Mouse (Mus musculus): Measurements from ENCODE around the gene Mlh1. TPM values are rescaled to one million over a fixed set of nuclear protein-coding genes. Genes with fewer than 3 reads are reported as not detected.

The Mlh1 gene
- polyA plus RNA-seq, 1 experiment: 0.54 TPM

GRCm38 (mm10) chr9:111289832-111290339 lies 18.3 kb upstream of the Mlh1 start:
- Histone ChIP-seq H3K4me1 (ENCODE audit: control insufficient read depth) (peaks cover 3% of the 10 kb centered on the region; the same call in 1 of the 2 replicates), H3K36me3 (ENCODE audit: control insufficient read depth) (no peaks in the 10 kb centered on the region), H3K27me3 (ENCODE audit: control insufficient read depth) (peaks cover 3% of the 10 kb centered on the region), H3K9me3 (ENCODE audit: control insufficient read depth, low read length) (no peaks in the 10 kb centered on the region), H3K4me3 (replicated peaks) (no peak overlapping the region)
- no peak for TF ChIP-seq GATA1 (IDR thresholded peaks at IDR 0.05; ENCODE audit: low read length)
- no peak for TF ChIP-seq TAL1 (IDR thresholded peaks at IDR 0.05; ENCODE audit: low read length)

DNA sequence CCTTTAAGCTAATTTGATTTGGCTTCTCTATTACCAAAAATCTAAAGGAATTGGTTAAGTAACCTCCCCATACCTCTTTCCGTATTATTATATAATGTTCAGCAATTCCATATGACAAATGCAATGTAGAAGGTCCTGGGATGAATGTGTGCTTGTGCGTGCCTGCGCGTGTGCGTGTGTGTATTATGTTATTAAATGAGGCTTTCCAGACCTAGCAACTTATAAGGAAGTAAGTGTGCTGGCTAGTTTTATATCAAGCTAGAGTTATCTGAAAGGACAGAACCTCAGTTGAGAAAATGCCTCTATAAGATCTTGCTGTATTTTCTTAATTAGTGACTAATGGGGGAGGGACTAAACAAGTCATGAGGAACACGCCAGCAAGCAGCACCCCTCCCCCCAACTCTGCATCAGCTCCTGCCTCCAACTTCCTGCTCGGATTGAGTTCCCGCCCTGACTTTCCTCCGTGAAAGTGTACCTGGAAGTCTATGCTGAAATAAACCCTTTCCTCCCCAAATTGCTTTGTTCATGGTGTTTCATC lies 17.8 kb upstream of the Mlh1 start:
- Histone ChIP-seq H3K27me3 (ENCODE audit: control insufficient read depth) (peaks cover 3% of the 10 kb centered on the region), H3K4me3 (replicated peaks) (no peak overlapping the region), H3K9me3 (ENCODE audit: control insufficient read depth, low read length) (no peaks in the 10 kb centered on the region), H3K36me3 (ENCODE audit: control insufficient read depth) (no peaks in the 10 kb centered on the region), H3K4me1 (ENCODE audit: control insufficient read depth) (peaks cover 3% of the 10 kb centered on the region; the same call in 1 of the 2 replicates)
- TF ChIP-seq TAL1 (IDR thresholded peaks at IDR 0.05; ENCODE audit: low read length): no peak
- TF ChIP-seq GATA1 (IDR thresholded peaks at IDR 0.05; ENCODE audit: low read length): no peak

- TF ChIP-seq TAL1 (IDR thresholded peaks at IDR 0.05; ENCODE audit: low read length): no peak
- peaks cover 3% of the 10 kb centered on the region; the same call in 1 of the 2 replicates for H3K4me1 ChIP-seq (ENCODE audit: control insufficient read depth)
- H3K4me3 ChIP-seq (replicated peaks): no peak overlapping the region
- H3K9me3 ChIP-seq (ENCODE audit: control insufficient read depth, low read length): no peaks in the 10 kb centered on the region
- H3K36me3 ChIP-seq (ENCODE audit: control insufficient read depth): no peaks in the 10 kb centered on the region
- peaks cover 5% of the 10 kb centered on the region for H3K27me3 ChIP-seq (ENCODE audit: control insufficient read depth)
Measured at GRCm38 (mm10) chr9:111287956-111288355, 16.4 kb upstream of the Mlh1 start.

DNA sequence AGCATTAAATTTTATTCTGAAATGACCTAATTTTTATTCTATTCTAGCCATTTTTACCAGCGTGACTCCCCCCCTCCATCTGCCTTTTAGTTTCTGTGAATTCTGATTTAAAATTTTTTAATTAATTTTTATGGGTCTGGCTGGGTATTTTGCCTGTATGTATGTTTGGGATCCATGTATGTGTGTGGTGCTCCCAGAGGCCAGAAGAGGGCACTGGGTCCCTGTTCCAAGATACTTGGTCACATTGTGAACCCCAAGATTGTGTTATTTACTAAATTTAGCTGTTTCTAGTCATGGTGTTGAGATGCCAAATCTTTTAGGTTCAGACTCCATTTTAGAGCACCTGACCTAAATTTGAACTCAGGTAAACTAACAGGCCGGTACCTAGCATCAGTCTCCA lies 14.9 kb upstream of the Mlh1 start:
- peaks cover 5% of the 10 kb centered on the region for H3K27me3 ChIP-seq (ENCODE audit: control insufficient read depth)
- TF ChIP-seq TAL1 (IDR thresholded peaks at IDR 0.05; ENCODE audit: low read length): no peak
- TF ChIP-seq GATA1 (IDR thresholded peaks at IDR 0.05; ENCODE audit: low read length): no peak
- H3K9me3 ChIP-seq (ENCODE audit: control insufficient read depth, low read length): no peaks in the 10 kb centered on the region
- no peaks in the 10 kb centered on the region for H3K36me3 ChIP-seq (ENCODE audit: control insufficient read depth)
- no peak overlapping the region for H3K4me3 ChIP-seq (replicated peaks)
- peaks cover 3% of the 10 kb centered on the region; the same call in 1 of the 2 replicates for H3K4me1 ChIP-seq (ENCODE audit: control insufficient read depth)

GRCm38 (mm10) chr9:111285676-111286075 lies 14.1 kb upstream of the Mlh1 start:
- Histone ChIP-seq H3K4me1 (ENCODE audit: control insufficient read depth) (peaks cover 3% of the 10 kb centered on the region; the same call in 1 of the 2 replicates), H3K9me3 (ENCODE audit: control insufficient read depth, low read length) (no peaks in the 10 kb centered on the region), H3K36me3 (ENCODE audit: control insufficient read depth) (no peaks in the 10 kb centered on the region), H3K27me3 (ENCODE audit: control insufficient read depth) (peaks cover 5% of the 10 kb centered on the region), H3K4me3 (replicated peaks) (no peak overlapping the region)
- TF ChIP-seq GATA1 (IDR thresholded peaks at IDR 0.05; ENCODE audit: low read length): no peak
- no peak for TF ChIP-seq TAL1 (IDR thresholded peaks at IDR 0.05; ENCODE audit: low read length)

DNA sequence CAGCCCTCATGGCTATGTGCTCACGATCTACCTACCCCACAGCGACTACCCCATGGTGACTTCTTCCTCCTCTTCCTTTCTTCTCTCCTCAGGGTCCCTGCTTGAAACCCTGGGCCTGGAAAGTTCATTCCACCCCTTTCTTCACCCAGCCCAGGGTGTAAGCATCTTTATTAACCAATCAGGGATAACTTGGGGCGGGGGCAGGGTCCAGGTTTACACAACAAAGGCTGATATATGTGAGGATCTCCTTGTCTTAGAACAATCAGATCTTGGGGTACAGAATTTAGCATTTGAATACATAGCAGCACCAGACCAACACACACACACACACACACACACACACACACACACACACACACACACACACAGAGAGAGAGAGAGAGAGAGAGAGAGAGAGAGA lies 13.5 kb upstream of the Mlh1 start:
- peaks cover 5% of the 10 kb centered on the region for H3K27me3 ChIP-seq (ENCODE audit: control insufficient read depth)
- TF ChIP-seq GATA1 (IDR thresholded peaks at IDR 0.05; ENCODE audit: low read length): no peak
- no peak for TF ChIP-seq TAL1 (IDR thresholded peaks at IDR 0.05; ENCODE audit: low read length)
- H3K4me3 ChIP-seq (replicated peaks): no peak overlapping the region
- H3K9me3 ChIP-seq (ENCODE audit: control insufficient read depth, low read length): no peaks in the 10 kb centered on the region
- H3K36me3 ChIP-seq (ENCODE audit: control insufficient read depth): no peaks in the 10 kb centered on the region
- H3K4me1 ChIP-seq (ENCODE audit: control insufficient read depth): peaks cover 3% of the 10 kb centered on the region; the same call in 1 of the 2 replicates

- Histone ChIP-seq H3K27me3 (ENCODE audit: control insufficient read depth) (no peaks in the 10 kb centered on the region), H3K4me1 (ENCODE audit: control insufficient read depth) (peaks cover 40% of the 10 kb centered on the region), H3K9me3 (ENCODE audit: control insufficient read depth, low read length) (no peaks in the 10 kb centered on the region), H3K4me3 (replicated peaks) (peak overlapping the region; percentile 25), H3K36me3 (ENCODE audit: control insufficient read depth) (peaks cover 66% of the 10 kb centered on the region)
- TF ChIP-seq TAL1 (IDR thresholded peaks at IDR 0.05; ENCODE audit: low read length): no peak
- TF ChIP-seq GATA1 (IDR thresholded peaks at IDR 0.05; ENCODE audit: low read length): no peak
Measured at GRCm38 (mm10) chr9:111275156-111275555, 3.6 kb upstream of the Mlh1 start.

DNA sequence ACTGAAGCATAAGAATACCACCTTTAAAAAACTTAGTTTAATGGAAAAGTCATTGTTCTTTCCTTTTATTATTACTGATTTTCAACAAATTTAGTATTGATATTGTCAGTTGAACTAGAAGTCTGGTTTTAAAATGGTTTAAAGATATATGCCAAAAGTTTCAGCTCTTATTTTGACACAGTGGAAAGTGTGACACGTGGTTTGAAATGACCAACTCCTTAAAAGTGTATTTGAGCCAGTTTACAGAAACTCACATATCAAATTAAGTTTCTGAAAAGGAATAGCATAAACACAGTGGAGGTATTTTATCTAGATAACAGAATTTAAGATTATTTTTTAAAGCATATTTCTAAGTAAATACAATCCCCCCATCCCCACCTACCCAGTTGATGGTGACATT lies 2.4 kb upstream of the Mlh1 start:
- H3K27me3 ChIP-seq (ENCODE audit: control insufficient read depth): no peaks in the 10 kb centered on the region
- H3K9me3 ChIP-seq (ENCODE audit: control insufficient read depth, low read length): no peaks in the 10 kb centered on the region
- TF ChIP-seq GATA1 (IDR thresholded peaks at IDR 0.05; ENCODE audit: low read length) (no peak), TAL1 (IDR thresholded peaks at IDR 0.05; ENCODE audit: low read length) (no peak)
- H3K36me3 ChIP-seq (ENCODE audit: control insufficient read depth): peaks cover 61% of the 10 kb centered on the region
- H3K4me1 ChIP-seq (ENCODE audit: control insufficient read depth): peaks cover 52% of the 10 kb centered on the region
- peak overlapping the region; percentile 79 for H3K4me3 ChIP-seq (replicated peaks)

DNA sequence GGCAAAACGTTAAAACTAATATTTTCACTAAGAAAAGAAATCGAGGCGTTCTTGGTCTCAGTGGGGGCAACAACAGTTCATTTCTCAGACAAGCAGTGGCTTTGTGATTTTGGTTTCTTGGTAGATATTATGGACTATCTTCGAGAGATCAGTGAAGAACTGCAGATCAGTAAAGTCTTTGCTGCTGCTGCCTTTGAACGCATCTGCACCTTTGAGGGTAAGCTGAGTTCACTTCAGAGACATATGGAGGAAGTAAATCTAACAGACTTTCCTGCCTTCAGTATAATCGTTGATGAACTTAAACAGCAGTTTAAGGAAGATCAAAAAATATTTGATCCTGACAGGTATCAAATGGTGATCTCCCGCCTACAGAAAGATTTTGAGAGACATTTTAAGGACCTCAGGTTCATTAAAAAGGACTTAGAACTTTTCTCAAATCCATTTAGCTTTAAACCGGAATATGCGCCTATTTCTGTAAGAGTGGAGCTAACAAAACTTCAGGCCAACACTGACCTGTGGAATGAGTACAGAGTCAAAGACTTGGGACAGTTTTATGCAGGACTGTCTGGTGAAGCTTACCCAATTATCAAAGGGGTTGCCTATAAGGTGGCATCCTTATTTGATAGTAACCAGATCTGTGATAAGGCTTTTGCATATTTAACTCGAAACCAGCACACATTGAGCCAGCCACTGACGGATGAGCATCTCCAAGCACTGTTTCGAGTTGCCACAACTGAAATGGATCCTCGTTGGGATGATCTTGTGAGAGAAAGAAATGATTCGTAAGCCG lies 1.6 kb upstream of the Mlh1 start:
- H3K4me3 ChIP-seq (replicated peaks): peak overlapping the region; percentile 79
- peaks cover 52% of the 10 kb centered on the region for H3K4me1 ChIP-seq (ENCODE audit: control insufficient read depth)
- H3K27me3 ChIP-seq (ENCODE audit: control insufficient read depth): no peaks in the 10 kb centered on the region
- TF ChIP-seq TAL1 (IDR thresholded peaks at IDR 0.05; ENCODE audit: low read length): no peak
- TF ChIP-seq GATA1 (IDR thresholded peaks at IDR 0.05; ENCODE audit: low read length): no peak
- H3K9me3 ChIP-seq (ENCODE audit: control insufficient read depth, low read length): no peaks in the 10 kb centered on the region
- peaks cover 55% of the 10 kb centered on the region for H3K36me3 ChIP-seq (ENCODE audit: control insufficient read depth)
